In the genomic region with DNA sequence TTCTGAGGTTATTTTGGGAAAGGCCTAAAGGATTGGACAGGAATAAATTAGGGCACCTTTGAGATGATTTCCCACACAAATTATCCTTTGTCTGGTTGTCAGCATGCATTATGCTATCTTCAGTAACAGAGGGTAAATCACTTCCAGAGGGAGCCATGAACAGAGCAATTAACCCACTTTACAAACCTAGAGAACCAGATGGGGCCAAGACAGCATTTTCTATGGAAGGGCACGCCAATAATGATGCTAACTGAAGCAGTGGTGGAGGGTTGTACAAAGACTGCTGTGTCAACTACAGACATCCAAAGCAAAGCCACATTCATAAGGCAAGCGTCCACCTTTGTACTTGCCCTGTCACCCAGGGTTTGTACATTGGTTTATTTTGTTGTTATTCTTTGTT, we compare ENCODE assay signal across 17 mouse cellular contexts.
DNase-seq lines count a peak whose midpoint lies in the region; ATAC-seq and TF ChIP-seq lines count a peak whose summit lies in the region.
"Had no signal": no experiment of that assay in that cellular context is flagged by ENCODE, and none has a peak within 500 bp of the region (broad histone marks: within the 10 kb centered on the region; RNA-seq: fewer than 3 reads in every experiment).

No protein-coding gene starts in this region.

- H3K36me3 ChIP-seq in limb, embryonic 14.5 days (ENCODE audit: control insufficient read depth, insufficient read depth, low read length): no peaks in the 10 kb centered on the region; the same call in 1 of the 2 replicates
- no peaks in the 10 kb centered on the region for H3K36me3 ChIP-seq in limb, embryonic 10.5 days
- H3K36me3 ChIP-seq in embryonic facial prominence, embryonic 10.5 days (replicated peaks): no peaks in the 10 kb centered on the region
- no peaks in the 10 kb centered on the region for H3K36me3 ChIP-seq in neural tube, embryonic 13.5 days
- H3K36me3 ChIP-seq: heart, embryonic 15.5 days; hindbrain, embryonic 15.5 days; stomach, embryonic 15.5 days had no signal

- no peak for TF ChIP-seq POLR2A in limb, embryonic 14.5 days (IDR thresholded peaks at IDR 0.05; ENCODE audit: borderline replicate concordance, extremely low read depth, insufficient read depth, insufficient read length)
- no peak for TF ChIP-seq POLR2A in brain, embryonic 14.5 days (IDR thresholded peaks at IDR 0.05; ENCODE audit: borderline replicate concordance, extremely low read depth, insufficient read depth, insufficient read length, poor library complexity, severe bottlenecking)

- H3K4me3 ChIP-seq in limb, embryonic 14.5 days (replicated peaks; ENCODE audit: low read length): no peak overlapping the region
- H3K4me3 ChIP-seq in limb, embryonic 10.5 days: no peak overlapping the region
- H3K4me3 ChIP-seq in embryonic facial prominence, embryonic 10.5 days: no peak overlapping the region
- no peak overlapping the region for H3K4me3 ChIP-seq in neural tube, embryonic 13.5 days
- H3K4me3 ChIP-seq: heart, embryonic 15.5 days; hindbrain, embryonic 15.5 days; myocyte; stomach, embryonic 15.5 days had no signal

- WGBS in limb, embryonic 14.5 days: 39% methylated on average over 2 of the region's 2 CpGs
- 50% methylated on average over 2 of the region's 2 CpGs for WGBS in limb, embryonic 10.5 days
- WGBS in embryonic facial prominence, embryonic 10.5 days: 40% methylated on average over 2 of the region's 2 CpGs
- 11% methylated on average over 2 of the region's 2 CpGs for WGBS in neural tube, embryonic 13.5 days

- ATAC-seq in limb, embryonic 14.5 days (ENCODE audit: low FRiP score, low read depth): no peak
- ATAC-seq in neural tube, embryonic 13.5 days (ENCODE audit: low read depth): peak; percentile 80; the same call in 1 of the 2 replicates

- no peaks in the 10 kb centered on the region; the same call in 1 of the 2 replicates for H3K4me1 ChIP-seq in limb, embryonic 14.5 days (ENCODE audit: control insufficient read depth, insufficient read depth, low read length)
- peaks cover 11% of the 10 kb centered on the region for H3K4me1 ChIP-seq in limb, embryonic 10.5 days
- peaks cover 7% of the 10 kb centered on the region for H3K4me1 ChIP-seq in embryonic facial prominence, embryonic 10.5 days
- peaks cover 34% of the 10 kb centered on the region for H3K4me1 ChIP-seq in neural tube, embryonic 13.5 days (replicated peaks)
- H3K4me1 ChIP-seq: stomach, embryonic 15.5 days had no signal

- no peaks in the 10 kb centered on the region for H3K27me3 ChIP-seq in limb, embryonic 14.5 days (ENCODE audit: control insufficient read depth, insufficient read depth, low read length)
- no peaks in the 10 kb centered on the region for H3K27me3 ChIP-seq in limb, embryonic 10.5 days (ENCODE audit: low read depth, poor library complexity, severe bottlenecking)
- no peaks in the 10 kb centered on the region for H3K27me3 ChIP-seq in embryonic facial prominence, embryonic 10.5 days (replicated peaks; ENCODE audit: low read depth, poor library complexity, severe bottlenecking)
- peaks cover 3% of the 10 kb centered on the region; the same call in 1 of the 2 replicates for H3K27me3 ChIP-seq in neural tube, embryonic 13.5 days
- H3K27me3 ChIP-seq: heart, embryonic 15.5 days; hindbrain, embryonic 15.5 days; stomach, embryonic 15.5 days had no signal

- TF ChIP-seq CTCF in brain, embryonic 14.5 days (IDR thresholded peaks at IDR 0.05; ENCODE audit: borderline replicate concordance, extremely low read depth, insufficient read depth, insufficient read length): no peak

- no peaks in the 10 kb centered on the region for H3K9me3 ChIP-seq in limb, embryonic 14.5 days (ENCODE audit: control insufficient read depth, low read length)
- no peaks in the 10 kb centered on the region for H3K9me3 ChIP-seq in limb, embryonic 10.5 days (replicated peaks)
- no peaks in the 10 kb centered on the region for H3K9me3 ChIP-seq in embryonic facial prominence, embryonic 10.5 days
- no peaks in the 10 kb centered on the region for H3K9me3 ChIP-seq in neural tube, embryonic 13.5 days
- H3K9me3 ChIP-seq: heart, embryonic 15.5 days; hindbrain, embryonic 15.5 days; stomach, embryonic 15.5 days had no signal

- DNase-seq in limb, embryonic 14.5 days (ENCODE audit: low spot score): peak; percentile 4
- no peak for DNase-seq in limb, embryonic 10.5 days (ENCODE audit: low spot score)
- DNase-seq in brain, embryonic 14.5 days (ENCODE audit: low read depth): peak; percentile 88
- peak; percentile 20 for DNase-seq in embryonic facial prominence, embryonic 10.5 days (ENCODE audit: low spot score)
- no peak for DNase-seq in lung, postnatal 14 days
- no peak for DNase-seq in spleen, adult 18-20 months
- DNase-seq: cerebellum, postnatal 36 days; kidney, adult 18-20 months; kidney, postnatal 14 days; lung, embryonic 14.5 days; right cerebral cortex, adult 18-20 months had no signal

- no peak overlapping the region for H3K4me2 ChIP-seq in limb, embryonic 14.5 days (replicated peaks; ENCODE audit: low read depth, low read length, severe bottlenecking)
- H3K4me2 ChIP-seq in neural tube, embryonic 13.5 days: no peak overlapping the region
- H3K4me2 ChIP-seq: heart, embryonic 15.5 days; hindbrain, embryonic 15.5 days; liver, embryonic 11.5 days; lung, embryonic 14.5 days; stomach, embryonic 15.5 days had no signal

- H3K9ac ChIP-seq in limb, embryonic 14.5 days (ENCODE audit: low read depth, low read length, severe bottlenecking): no peak overlapping the region
- H3K9ac ChIP-seq in neural tube, embryonic 13.5 days: no peak overlapping the region
- H3K9ac ChIP-seq: heart, embryonic 15.5 days; hindbrain, embryonic 15.5 days; lung, embryonic 14.5 days; stomach, embryonic 15.5 days had no signal

- H3K27ac ChIP-seq in limb, embryonic 14.5 days (replicated peaks; ENCODE audit: low read depth, low read length): no peak overlapping the region
- no peak overlapping the region for H3K27ac ChIP-seq in limb, embryonic 10.5 days
- 0 out of 2 replicates have a peak overlapping the region, but pooled peaks have one; percentile 31 for H3K27ac ChIP-seq in embryonic facial prominence, embryonic 10.5 days (replicated peaks)
- peak overlapping the region; percentile 28; the same call in 1 of the 2 replicates for H3K27ac ChIP-seq in neural tube, embryonic 13.5 days (replicated peaks)
- H3K27ac ChIP-seq: heart, embryonic 15.5 days; hindbrain, embryonic 15.5 days; stomach, embryonic 15.5 days had no signal

Comparison
In these comparisons a context has a peak if more than half of its experiments do, and no peak if none do; other contexts are left out.
1. DNase-seq: peak in limb, embryonic 14.5 days (single experiment), brain, embryonic 14.5 days (single experiment) and embryonic facial prominence, embryonic 10.5 days (single experiment); none in limb, embryonic 10.5 days (single experiment), lung, postnatal 14 days (single experiment) and spleen, adult 18-20 months (0 of 2).
2. H3K27ac ChIP-seq: peak in embryonic facial prominence, embryonic 10.5 days (single experiment) and neural tube, embryonic 13.5 days (single experiment); none in limb, embryonic 14.5 days (single experiment) and limb, embryonic 10.5 days (single experiment).